Mouse (Mus musculus) hematopoietic stem cell, adult 5-6 weeks (primary cell): ENCODE results near the gene Lix1l. TPM values are rescaled to one million over a fixed set of nuclear protein-coding genes. Genes with fewer than 3 reads are reported as not detected.

Experiments
- ATAC-seq, 2 experiments: fragments of 125-278 bp in 1 of 2; replicated peaks in 1 of 2; 2 replicates each; pipeline ENCODE4 v1.8.0; 2016 to 2017; ENCODE audit warnings: inconsistent platforms in 2 of 2, mild to moderate bottlenecking in 2 of 2, moderate number of reproducible peaks in 2 of 2, low read depth in 1 of 2, moderate TSS enrichment in 1 of 2; ENCODE audit not compliant: low FRiP score in 2 of 2, poor library complexity in 2 of 2, severe bottlenecking in 2 of 2, insufficient read depth in 1 of 2, low TSS enrichment in 1 of 2
- total RNA-seq: library from RNA; stranded (forward); fragments of 172-1452, 232-1000 nt; gene quantifications from 2 replicates; pipeline ENCODE4 v1.2.3, GENCODE M21; 2017

Lix1l gene
- total RNA-seq, 1 experiment from 2014 or later = 8.3 TPM

- no peak for ATAC-seq
These were observed 23.4 kb upstream of the Lix1l start for GRCm38 (mm10) chr3:96577566-96577965.

- no peak for ATAC-seq
These were observed 22.2 kb upstream of the Lix1l start for GRCm38 (mm10) chr3:96578561-96579238.

DNA sequence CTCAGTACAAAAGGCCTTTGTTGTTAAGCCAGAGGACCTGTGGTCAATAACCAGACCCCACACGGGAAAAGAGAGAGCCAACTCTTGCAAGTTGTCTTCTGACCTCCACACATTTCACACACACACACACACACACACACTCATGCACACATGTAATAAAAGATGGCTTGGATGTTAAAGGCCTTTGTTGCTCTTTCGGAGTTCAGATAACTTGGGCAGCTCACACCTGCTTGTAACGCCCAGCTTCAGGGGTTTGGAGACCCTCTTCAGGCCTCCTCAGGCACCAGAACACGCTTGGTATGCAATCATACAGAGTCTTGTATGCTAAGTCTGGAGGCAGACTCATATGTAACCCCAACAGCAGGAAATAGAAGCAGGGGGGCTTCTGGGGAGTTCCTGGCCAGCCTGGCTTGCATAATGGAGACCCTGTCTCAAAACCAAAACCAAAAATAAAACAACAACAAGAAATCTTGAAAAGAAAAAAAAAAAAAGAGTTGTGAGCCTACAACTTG, 21.7 kb upstream of the Lix1l start:
- ATAC-seq = no peak

- ATAC-seq = peak; percentile 83 to 84
These were observed 21.0 kb upstream of the Lix1l start for GRCm38 (mm10) chr3:96579885-96580454.

DNA sequence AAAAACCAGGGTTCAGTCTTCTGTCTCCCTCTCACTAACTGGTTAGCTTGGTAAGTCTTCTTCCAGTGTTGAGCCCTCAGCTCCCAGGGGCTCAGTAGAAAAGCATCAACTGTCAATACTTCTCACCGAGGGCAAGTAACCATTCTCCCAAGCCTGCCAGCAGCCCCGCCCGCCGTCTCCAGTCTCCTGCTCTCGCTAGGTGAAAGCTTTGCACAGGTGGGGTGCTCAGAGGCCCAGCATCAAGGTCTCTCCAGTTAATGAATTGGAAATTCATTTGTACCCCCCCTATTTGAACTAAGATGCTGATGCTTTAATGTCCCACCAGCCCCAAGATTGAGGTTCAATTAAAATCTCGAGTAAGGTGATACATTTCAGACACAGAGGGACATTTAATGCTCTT, 19.8 kb upstream of the Lix1l start:
- no peak for ATAC-seq

- ATAC-seq = no peak
These were observed 19.0 kb upstream of the Lix1l start for GRCm38 (mm10) chr3:96581771-96582515.

DNA sequence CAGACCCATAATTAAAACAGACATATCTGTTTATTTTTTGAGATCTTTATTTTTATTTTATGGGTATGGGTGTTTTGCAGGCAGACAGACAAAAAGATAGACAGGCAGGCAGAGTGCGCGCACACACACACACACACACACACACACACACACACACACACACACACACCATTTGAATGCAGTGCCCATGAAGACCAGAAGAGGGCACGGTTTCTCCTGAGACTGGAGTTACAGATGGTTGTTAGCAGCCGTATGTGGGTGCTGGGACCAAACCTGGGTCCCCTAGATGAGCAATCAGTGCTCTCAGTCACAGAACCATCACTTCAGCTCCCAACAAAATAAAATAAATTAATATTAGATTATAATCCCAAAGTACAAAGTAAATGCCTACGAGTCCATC, 17.6 kb upstream of the Lix1l start:
- ATAC-seq = no peak

GRCm38 (mm10) chr3:96590657-96591056, 10.3 kb upstream of the Lix1l start:
- no peak for ATAC-seq

DNA sequence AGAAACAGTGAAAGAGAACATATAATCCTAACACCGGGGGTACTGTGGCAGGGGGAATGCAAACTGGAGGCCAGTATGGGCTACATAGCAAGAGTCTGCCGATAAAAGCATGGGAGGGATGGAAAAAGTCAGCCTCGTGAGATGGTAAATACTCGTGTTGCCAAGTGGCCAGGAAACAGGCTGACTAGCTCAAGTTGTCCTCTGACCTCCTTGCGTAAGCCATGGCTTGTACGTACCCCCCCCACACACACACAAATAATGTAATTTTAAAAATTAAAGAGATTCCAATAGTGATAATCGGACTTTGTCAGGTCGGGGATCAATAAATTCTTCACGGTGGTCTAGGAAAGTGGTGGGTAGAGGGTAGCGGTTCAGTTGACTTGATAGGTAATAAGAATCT, 7.6 kb upstream of the Lix1l start:
- no peak for ATAC-seq

GRCm38 (mm10) chr3:96593790-96594560, 7.0 kb upstream of the Lix1l start, which contains the start of gene Polr3gl:
Polr3gl (minus strand) TSS chr3:96594181.
- peak; percentile 93 to 95 for ATAC-seq

- ATAC-seq = no peak
These were observed 6.1 kb upstream of the Lix1l start for GRCm38 (mm10) chr3:96594851-96595250.

DNA sequence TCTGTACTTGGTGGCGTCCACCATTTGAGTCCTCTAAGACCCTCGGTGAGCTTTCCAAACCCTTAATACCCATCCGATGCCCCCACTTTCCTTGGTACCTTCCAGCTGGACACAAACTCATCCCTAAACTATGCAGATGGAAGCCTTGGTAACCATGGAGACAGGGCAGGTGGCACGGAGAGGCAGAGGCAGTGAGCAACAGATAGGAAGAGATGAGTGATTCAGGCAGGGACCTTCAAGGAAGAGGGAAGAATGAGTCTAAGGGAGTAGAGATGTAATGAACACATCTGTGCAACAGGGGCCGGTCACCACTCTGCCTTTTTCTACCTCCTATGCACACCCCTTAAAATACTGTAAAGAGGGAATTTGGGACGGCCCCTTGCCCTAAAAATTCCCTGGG, 5.3 kb upstream of the Lix1l start:
- ATAC-seq = no peak

DNA sequence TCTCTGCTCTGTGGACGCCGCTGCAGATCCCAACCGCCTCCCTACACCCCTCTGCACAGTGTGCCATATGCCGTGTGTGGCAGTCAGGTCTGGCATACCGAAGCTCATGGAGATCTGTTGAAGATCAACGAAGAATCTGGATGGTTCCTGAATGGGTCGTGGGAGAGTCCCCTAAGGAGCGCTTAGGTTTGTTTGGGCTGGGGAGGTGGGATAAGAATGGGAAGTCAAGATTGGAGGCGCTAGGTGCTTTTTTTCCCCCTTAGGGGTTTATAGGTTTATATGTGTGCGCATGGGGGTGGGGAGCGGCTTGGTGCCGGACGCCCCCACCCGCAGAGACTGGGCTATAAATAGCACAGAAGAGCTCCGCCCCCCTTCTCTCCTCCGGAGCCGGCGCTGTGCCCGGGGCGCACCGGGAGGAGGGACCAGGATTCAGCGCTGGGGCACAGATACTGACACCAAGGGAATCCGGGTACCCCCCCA, 4.7 kb upstream of the Lix1l start, which contains the start of gene Ankrd34a:
Gene Ankrd34a (plus strand): TSS at position 409 of the 480 bp plus-strand sequence.
- no peak for ATAC-seq

DNA sequence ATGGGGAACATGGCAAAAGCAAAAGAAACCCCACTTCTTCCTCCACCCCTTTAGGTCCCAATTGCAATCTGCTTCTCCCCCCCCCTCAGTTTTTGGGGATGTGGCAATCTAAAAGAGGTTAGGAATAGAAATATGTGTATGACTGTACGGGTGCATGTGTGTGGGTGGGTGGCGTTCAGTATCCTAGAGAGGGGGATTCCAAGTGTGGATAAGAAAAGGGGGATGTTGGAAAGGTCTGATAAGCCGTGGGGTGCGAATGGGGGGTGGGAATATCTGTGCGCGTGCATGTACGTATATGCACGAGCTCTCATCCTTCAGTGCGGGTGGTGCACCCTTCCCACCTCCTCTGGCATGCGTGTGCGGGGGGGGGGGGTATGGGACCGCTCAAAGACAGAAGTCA, 4.1 kb upstream of the Lix1l start:
- ATAC-seq = no peak

- no peak for ATAC-seq
These were observed 3.5 kb upstream of the Lix1l start for GRCm38 (mm10) chr3:96597435-96597891.

DNA sequence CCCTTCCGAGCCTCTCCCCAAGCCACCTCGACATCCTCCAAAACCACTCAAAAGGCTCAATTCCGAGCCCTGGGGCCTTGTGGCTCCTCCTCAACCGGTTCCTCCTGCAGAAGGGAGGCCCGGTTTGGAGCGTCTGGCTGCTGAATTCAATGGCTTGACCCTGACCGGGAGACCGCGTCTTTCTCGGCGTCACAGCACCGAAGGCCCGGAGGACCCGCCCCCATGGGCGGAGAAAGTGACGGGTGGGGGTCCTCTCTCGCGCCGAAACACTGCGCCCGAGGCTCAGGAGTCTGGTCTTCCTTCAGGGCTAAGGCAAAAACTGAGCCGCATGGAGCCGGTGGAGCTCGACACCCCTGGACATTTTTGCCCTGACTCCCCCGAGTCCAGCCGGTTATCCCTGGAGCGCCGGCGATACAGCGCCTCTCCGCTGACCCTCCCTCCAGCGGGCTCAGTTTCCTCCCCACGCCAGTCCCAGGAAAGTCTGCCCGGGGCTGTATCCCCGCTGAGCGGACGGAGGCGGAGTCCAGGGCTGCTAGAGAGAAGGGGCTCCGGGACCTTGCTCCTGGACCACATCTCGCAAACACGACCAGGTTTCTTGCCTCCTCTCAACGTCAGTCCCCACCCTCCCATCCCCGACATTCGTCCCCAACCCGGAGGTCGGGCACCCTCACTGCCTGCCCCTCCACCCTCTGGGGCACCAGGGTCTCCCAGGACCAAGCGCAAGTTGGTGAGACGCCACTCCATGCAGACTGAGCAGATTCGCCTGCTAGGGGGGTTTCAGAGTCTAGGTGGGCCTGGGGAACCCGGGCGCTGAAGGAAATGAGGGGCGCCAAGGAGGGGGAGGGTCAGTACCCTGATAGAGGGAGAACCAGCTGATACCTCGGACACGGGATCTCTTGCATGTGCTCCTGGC, 2.5 kb upstream of the Lix1l start:
- ATAC-seq = no peak

DNA sequence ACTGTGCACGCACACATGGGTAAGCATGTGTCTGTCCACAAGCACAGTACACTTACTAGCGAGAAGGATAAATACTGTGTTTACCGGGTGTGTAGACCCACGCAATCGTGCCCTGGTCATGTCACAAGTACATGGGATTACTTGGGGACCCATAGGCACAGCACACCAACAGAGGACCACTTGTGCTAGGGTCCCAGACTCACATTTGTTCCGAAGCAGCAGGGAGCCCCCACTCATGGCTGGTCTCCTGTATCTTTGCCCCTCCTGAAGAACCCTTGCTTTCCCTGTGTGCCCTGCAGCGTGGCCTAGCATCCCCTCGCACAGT, 1.9 kb upstream of the Lix1l start:
- no peak for ATAC-seq
